8 mouse cellular contexts compared by ENCODE assay signal in the genomic region with DNA sequence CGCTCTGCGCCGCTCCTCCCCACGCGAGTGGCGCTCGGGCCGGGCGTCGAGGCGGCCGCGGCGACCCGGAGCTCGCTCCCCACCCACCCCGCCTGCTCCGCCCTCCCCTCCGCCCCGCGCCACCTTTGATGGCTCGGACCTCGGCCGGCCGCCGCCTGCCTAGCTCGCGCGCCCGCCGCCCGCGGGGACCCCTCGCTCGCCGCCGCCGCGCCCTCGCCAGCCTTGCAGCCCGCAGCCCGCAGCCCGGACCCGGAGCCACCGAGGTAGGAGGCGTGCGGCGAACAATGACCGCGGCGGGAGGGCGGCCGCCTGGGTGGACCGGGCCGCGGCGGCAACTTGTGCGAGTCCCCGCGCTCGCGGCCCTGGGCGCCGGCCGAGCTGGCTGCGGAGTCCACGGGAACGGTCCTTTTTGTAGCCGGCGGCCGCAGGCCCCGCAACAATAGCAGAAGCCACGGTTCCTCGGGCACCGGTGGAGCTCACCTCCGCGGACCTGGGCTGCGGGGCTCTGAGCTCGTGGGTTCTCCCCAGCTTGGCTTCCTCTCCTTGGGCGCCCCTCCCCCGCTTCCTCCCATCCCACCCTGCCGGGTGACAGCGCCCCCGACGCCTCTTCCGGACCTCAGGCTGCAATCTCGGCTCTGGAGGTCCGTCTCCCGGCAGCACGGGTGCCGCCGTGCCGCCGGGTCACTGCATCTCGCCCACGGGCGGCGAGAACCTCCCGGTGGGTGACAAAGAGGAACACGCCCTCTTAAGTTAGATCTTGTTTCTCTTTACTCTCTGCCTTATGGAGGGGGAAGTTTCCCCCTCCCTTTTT. TPM values are rescaled to one million over a fixed set of nuclear protein-coding genes. Genes with fewer than 3 reads are reported as not detected.
DNase-seq lines count a peak whose midpoint lies in the region; ATAC-seq and TF ChIP-seq lines count a peak whose summit lies in the region.

No protein-coding gene starts in this region.

- H3K4me2 ChIP-seq in hindbrain, embryonic 15.5 days = peak overlapping the region; percentile 89
- peak overlapping the region; percentile 91 for H3K4me2 ChIP-seq in limb, embryonic 11.5 days (ENCODE audit: low read depth, severe bottlenecking)
- peak overlapping the region; percentile 91 for H3K4me2 ChIP-seq in midbrain, embryonic 11.5 days

- under 1% methylated on average over 86 of the region's 100 CpGs for WGBS in cerebellum, adult 2 months
- under 1% methylated on average over 72 of the region's 100 CpGs for WGBS in hindbrain, embryonic 15.5 days
- WGBS in limb, embryonic 11.5 days = under 1% methylated on average over 71 of the region's 100 CpGs
- WGBS in midbrain, embryonic 11.5 days = 1% methylated on average over 72 of the region's 100 CpGs

- H3K9me3 ChIP-seq in erythroblast, embryonic 14.5 days (ENCODE audit: control insufficient read depth, low read length) = no peaks in the 10 kb centered on the region; the same call in 1 of the 2 replicates
- no peaks in the 10 kb centered on the region for H3K9me3 ChIP-seq in hindbrain, embryonic 15.5 days
- no peaks in the 10 kb centered on the region for H3K9me3 ChIP-seq in limb, embryonic 11.5 days (ENCODE audit: control insufficient read depth, low read length)
- H3K9me3 ChIP-seq in midbrain, embryonic 11.5 days (ENCODE audit: control insufficient read depth, low read length) = no peaks in the 10 kb centered on the region

- no peak for ATAC-seq in erythroblast, adult 5-6 weeks (replicated peaks; ENCODE audit: low FRiP score, poor library complexity, severe bottlenecking)
- ATAC-seq in hindbrain, embryonic 15.5 days (ENCODE audit: low FRiP score, low read depth) = peak; percentile 74
- peak; percentile 74 for ATAC-seq in limb, embryonic 11.5 days (ENCODE audit: insufficient number of reproducible peaks, low FRiP score, low TSS enrichment, low read depth)
- ATAC-seq in midbrain, embryonic 11.5 days (ENCODE audit: low FRiP score) = peak; percentile 87

- peak overlapping the region; percentile 91 for H3K9ac ChIP-seq in hindbrain, embryonic 15.5 days
- peak overlapping the region; percentile 98 for H3K9ac ChIP-seq in limb, embryonic 11.5 days (ENCODE audit: low read length)
- peak overlapping the region; percentile 91 for H3K9ac ChIP-seq in midbrain, embryonic 11.5 days (ENCODE audit: low read length)

- peak overlapping the region; percentile 31; the same call in 1 of the 2 replicates for H3K27ac ChIP-seq in cerebellum, adult 2 months (ENCODE audit: insufficient read depth, low read length)
- peak overlapping the region; percentile 88 for H3K27ac ChIP-seq in hindbrain, embryonic 15.5 days (replicated peaks)
- peak overlapping the region; percentile 92 for H3K27ac ChIP-seq in limb, embryonic 11.5 days (replicated peaks; ENCODE audit: low read depth, low read length)
- H3K27ac ChIP-seq in midbrain, embryonic 11.5 days (ENCODE audit: low read depth, low read length) = peak overlapping the region; percentile 45

- no peak for TF ChIP-seq CTCF in cerebellum, adult 2 months (IDR thresholded peaks at IDR 0.05; ENCODE audit: borderline replicate concordance, insufficient read depth, low read depth, low read length)

- no peaks in the 10 kb centered on the region for H3K36me3 ChIP-seq in erythroblast, embryonic 14.5 days (ENCODE audit: control insufficient read depth)
- H3K36me3 ChIP-seq in hindbrain, embryonic 15.5 days = no peaks in the 10 kb centered on the region
- no peaks in the 10 kb centered on the region for H3K36me3 ChIP-seq in limb, embryonic 11.5 days (ENCODE audit: control insufficient read depth, insufficient read depth, low read length)
- no peaks in the 10 kb centered on the region for H3K36me3 ChIP-seq in midbrain, embryonic 11.5 days (ENCODE audit: control insufficient read depth, insufficient read depth, low read length)

- peaks cover 55% of the 10 kb centered on the region for H3K27me3 ChIP-seq in erythroblast, embryonic 14.5 days (ENCODE audit: control insufficient read depth)
- no peaks in the 10 kb centered on the region for H3K27me3 ChIP-seq in cerebellum, adult 2 months (ENCODE audit: control insufficient read depth, insufficient read depth, low read length)
- no peaks in the 10 kb centered on the region for H3K27me3 ChIP-seq in hindbrain, embryonic 15.5 days
- no peaks in the 10 kb centered on the region for H3K27me3 ChIP-seq in limb, embryonic 11.5 days (ENCODE audit: control insufficient read depth, insufficient read depth, low read length)
- peaks cover 13% of the 10 kb centered on the region for H3K27me3 ChIP-seq in midbrain, embryonic 11.5 days (ENCODE audit: control insufficient read depth, insufficient read depth, low read length)

- peak overlapping the region; percentile 56 for H3K4me3 ChIP-seq in erythroblast, embryonic 14.5 days (replicated peaks)
- peak overlapping the region; percentile 63 for H3K4me3 ChIP-seq in cerebellum, adult 2 months (replicated peaks; ENCODE audit: insufficient read depth, low read depth, low read length)
- H3K4me3 ChIP-seq in hindbrain, embryonic 15.5 days = peak overlapping the region; percentile 72
- H3K4me3 ChIP-seq in limb, embryonic 11.5 days (ENCODE audit: low read depth, low read length) = peak overlapping the region; percentile 73
- peak overlapping the region; percentile 84 for H3K4me3 ChIP-seq in midbrain, embryonic 11.5 days (ENCODE audit: low read depth, low read length)

- H3K4me1 ChIP-seq in erythroblast, embryonic 14.5 days (ENCODE audit: control insufficient read depth) = no peaks in the 10 kb centered on the region
- peaks cover 13% of the 10 kb centered on the region; the same call in 1 of the 2 replicates for H3K4me1 ChIP-seq in cerebellum, adult 2 months (ENCODE audit: control insufficient read depth, insufficient read depth, low read length)
- H3K4me1 ChIP-seq in hindbrain, embryonic 15.5 days (replicated peaks) = peaks cover 46% of the 10 kb centered on the region
- H3K4me1 ChIP-seq in limb, embryonic 11.5 days (ENCODE audit: control insufficient read depth, insufficient read depth, low read length) = peaks cover 26% of the 10 kb centered on the region
- 0 out of 2 replicates have a peak, but pooled peaks cover 6% of the 10 kb centered on the region for H3K4me1 ChIP-seq in midbrain, embryonic 11.5 days (ENCODE audit: control insufficient read depth, insufficient read depth, low read length)

- no peak for TF ChIP-seq POLR2A in cerebellum, adult 2 months (IDR thresholded peaks at IDR 0.05; ENCODE audit: borderline replicate concordance, insufficient read depth, low read length)

- peak in 1 of 2 experiments; percentile 63 for DNase-seq in cerebellum, adult 2 months
- DNase-seq in gastrocnemius, postnatal 10 days = peak; percentile 64
- peak; percentile 83 for DNase-seq in limb, embryonic 11.5 days (ENCODE audit: low spot score)
- peak; percentile 97 for DNase-seq in midbrain, embryonic 11.5 days (ENCODE audit: low spot score, missing footprints)
- peak; percentile 9 to 43 for DNase-seq in spleen, postnatal 10 days (ENCODE audit: low spot score in 2 of 2)

RNA-seq across cellular contexts. Expression of a gene that starts 0.9 kb away (rescaled TPM):
- polyA plus RNA-seq in erythroblast, embryonic 14.5 days (2012) = 0.09 TPM in 1 of 2 replicates, not detected in the other
- 0.42 and 0.58 TPM in 2 replicates for total RNA-seq in erythroblast, adult 5-6 weeks (2015; ENCODE audit: low replicate concordance)
- total RNA-seq in erythroblast, adult 5-6 weeks (2017; ENCODE audit: low replicate concordance) = 1.5 TPM in 1 of 2 replicates, not detected in the other
- 43.3 and 44.4 TPM in 2 replicates for polyA plus RNA-seq in cerebellum, adult 2 months (2012; rRNA removed)
- total RNA-seq in gastrocnemius, postnatal 10 days (2021) = 10 to 100 TPM; 17.5 to 27.5 TPM
- polyA plus RNA-seq in hindbrain, embryonic 15.5 days (2015; fragmentation: Nextera tagmentation; extraction: Ambion mirVana) = 34.1 and 38.1 TPM in 2 replicates
- polyA plus RNA-seq in limb, embryonic 11.5 days (2014; fragmentation: Nextera tagmentation; extraction: Ambion mirVana) = 57.6 and 67.2 TPM in 2 replicates
- polyA plus RNA-seq in midbrain, embryonic 11.5 days (2014; fragmentation: Nextera tagmentation; extraction: Ambion mirVana) = 21.7 and 22.4 TPM in 2 replicates

Comparison
In these comparisons a context has a peak if more than half of its experiments do, and no peak if none do; other contexts are left out.
1. H3K27ac ChIP-seq: peak in every context shown above with its lines; median percentile 92 in limb, embryonic 11.5 days; 88 in hindbrain, embryonic 15.5 days; 45 in midbrain, embryonic 11.5 days; 31 in cerebellum, adult 2 months.
2. RNA of a gene that starts 0.9 kb away (polyA plus RNA-seq): 57.6 to 67.2 TPM in limb, embryonic 11.5 days, 43.3 to 44.4 TPM in cerebellum, adult 2 months, 34.1 to 38.1 TPM in hindbrain, embryonic 15.5 days and 21.7 to 22.4 TPM in midbrain, embryonic 11.5 days; 0.09 TPM in erythroblast, embryonic 14.5 days; every median in the first group is over 10 times any median in the second.
3. Peak in every context shown above with its lines, with median percentiles within 50 percentile points of each other: H3K4me3 ChIP-seq, H3K4me2 ChIP-seq and H3K9ac ChIP-seq.